Mouse (Mus musculus) liver, postnatal 0 days (tissue): Measurements from ENCODE around the gene Olfr948.

Experiments used
- CTCF ChIP-seq: sonication (generic); IDR thresholded peaks from 2 replicates; pipeline ENCODE4 v1.5.1; 2016; ENCODE audit warnings: antibody characterized with exemption, low read depth
- EP300 ChIP-seq: IDR thresholded peaks from 2 replicates; pipeline ENCODE4 v1.6.1; 2016; ENCODE audit warnings: antibody characterized with exemption, low read depth, mild to moderate bottlenecking

DNA sequence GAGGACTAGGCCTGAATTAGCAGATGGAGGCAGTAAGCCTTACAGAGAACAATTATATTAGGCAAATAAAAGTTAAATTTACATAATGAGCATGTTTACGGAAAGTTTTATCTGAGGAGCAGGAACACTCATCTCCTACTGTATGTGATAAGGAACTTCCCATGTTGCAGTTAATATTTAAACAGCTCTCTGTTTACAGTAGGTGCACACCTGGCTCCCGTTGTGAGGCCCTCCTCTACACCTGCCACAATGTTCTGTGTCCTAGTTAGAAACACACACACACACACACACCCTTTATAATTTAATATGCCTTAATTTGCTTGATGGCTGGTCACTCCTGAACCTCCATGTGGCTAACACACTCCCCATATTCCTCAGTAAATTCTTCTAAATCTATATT lies 38.7 kb downstream of the Olfr948 start:
- TF ChIP-seq CTCF, result no peak
- TF ChIP-seq EP300, result no peak
